In genomic region chr9:66067542-66067941, GRCm38 (mm10) we compare ENCODE assay signal across 7 mouse cellular contexts. TPM values are rescaled to one million over a fixed set of nuclear protein-coding genes. Genes with fewer than 3 reads are reported as not detected.
DNase-seq lines count a peak whose midpoint lies in the region; ATAC-seq and TF ChIP-seq lines count a peak whose summit lies in the region.

No protein-coding gene starts in this region.

- H3K36me3 ChIP-seq in embryonic facial prominence, embryonic 15.5 days: peaks cover 43% of the 10 kb centered on the region
- peaks cover 37% of the 10 kb centered on the region for H3K36me3 ChIP-seq in midbrain, postnatal 0 days (ENCODE audit: insufficient read depth, low read length)

- H3K4me2 ChIP-seq in embryonic facial prominence, embryonic 15.5 days (replicated peaks): no peak overlapping the region
- H3K4me2 ChIP-seq in midbrain, postnatal 0 days (ENCODE audit: low read depth, low read length, poor library complexity, severe bottlenecking): no peak overlapping the region

- no peak for DNase-seq in left cerebral cortex, adult 2 months (ENCODE audit: extremely low spot score in 1 of 2, low spot score in 2 of 2)
- no peak for DNase-seq in left cerebral cortex, adult 8-10 months (ENCODE audit: low spot score in 2 of 2)
- no peak for DNase-seq in Patski (ENCODE audit: low read depth, low spot score)
- peak; percentile 64 for DNase-seq in kidney, postnatal 14 days
- peak; percentile 61 for DNase-seq in midbrain, postnatal 0 days (ENCODE audit: low spot score)
- no peak for DNase-seq in cerebellum, adult 18-20 months

- in situ Hi-C loops in Patski (cut with MboI; ENCODE audit: low pct_unique_long_range_greater_than_20kb): no loop called here

- intact Hi-C loops in left cerebral cortex, adult 2 months (cut with DNase I): no loop called here

- peaks cover 14% of the 10 kb centered on the region for H3K4me1 ChIP-seq in embryonic facial prominence, embryonic 15.5 days
- H3K4me1 ChIP-seq in midbrain, postnatal 0 days (ENCODE audit: insufficient read depth, low read length): peaks cover 3% of the 10 kb centered on the region; the same call in 1 of the 2 replicates

- H3K9me3 ChIP-seq in embryonic facial prominence, embryonic 15.5 days (replicated peaks): no peaks in the 10 kb centered on the region
- H3K9me3 ChIP-seq in midbrain, postnatal 0 days (ENCODE audit: low read length): no peaks in the 10 kb centered on the region

- H3K27me3 ChIP-seq in Patski: peaks cover 14% of the 10 kb centered on the region
- H3K27me3 ChIP-seq in embryonic facial prominence, embryonic 15.5 days: peaks cover 34% of the 10 kb centered on the region
- no peaks in the 10 kb centered on the region for H3K27me3 ChIP-seq in midbrain, postnatal 0 days (ENCODE audit: insufficient read depth, low read length)

- TF ChIP-seq CTCF in left cerebral cortex, adult 2 months (IDR thresholded peaks at IDR 0.05): peak; percentile 57
- TF ChIP-seq CTCF in Patski (IDR thresholded peaks at IDR 0.05): no peak
- peak; percentile 70 for TF ChIP-seq CTCF in midbrain, postnatal 0 days (IDR thresholded peaks at IDR 0.05)

- POLR2A ChIA-PET in Patski (lab: Charles Lee): interaction anchor here (1.0 kb wide), 1 partner anchor 18 kb away, joined by 3 read pairs; no protein-coding TSS in a partner anchor

- H3K4me3 ChIP-seq in left cerebral cortex, adult 2 months: no peak overlapping the region
- no peak overlapping the region for H3K4me3 ChIP-seq in embryonic facial prominence, embryonic 15.5 days (replicated peaks)
- H3K4me3 ChIP-seq in midbrain, postnatal 0 days (ENCODE audit: low read depth, low read length): no peak overlapping the region

- H3K9ac ChIP-seq in embryonic facial prominence, embryonic 15.5 days: no peak overlapping the region
- H3K9ac ChIP-seq in midbrain, postnatal 0 days (replicated peaks; ENCODE audit: low read length, poor library complexity, severe bottlenecking): no peak overlapping the region

- ATAC-seq in Patski: peak; percentile 45
- peak; percentile 31 for ATAC-seq in embryonic facial prominence, embryonic 15.5 days (ENCODE audit: insufficient number of reproducible peaks, low FRiP score, low TSS enrichment, low read depth)
- no peak for ATAC-seq in midbrain, postnatal 0 days (ENCODE audit: low FRiP score)

- no peak overlapping the region for H3K27ac ChIP-seq in left cerebral cortex, adult 2 months
- H3K27ac ChIP-seq in embryonic facial prominence, embryonic 15.5 days (replicated peaks): no peak overlapping the region
- no peak overlapping the region for H3K27ac ChIP-seq in midbrain, postnatal 0 days (ENCODE audit: low read depth, low read length)

- 32% methylated on average over 5 of the region's 5 CpGs for WGBS in embryonic facial prominence, embryonic 15.5 days
- WGBS in midbrain, postnatal 0 days: 25% methylated on average over 5 of the region's 5 CpGs

- CTCF ChIA-PET in Patski (lab: Charles Lee): interaction anchor here (0.7 to 1.9 kb wide), 4 partner anchors 17 to 23 kb away, joined by 3 to 7 read pairs (median 3); no protein-coding TSS in a partner anchor

RNA-seq across cellular contexts. Expression of gene Snx22, which starts 2.0 kb away (rescaled TPM):
- 1 to 10 TPM; 3.5 to 3.9 TPM for total RNA-seq in left cerebral cortex, adult 2 months (2021)
- total RNA-seq in left cerebral cortex, adult 8-10 months (2022): 1 to 10 TPM; 4.3 to 6.0 (median 5.2) TPM
- 0.44 TPM for polyA plus RNA-seq in Patski (2021)
- 5.3 and 6.0 TPM in 2 replicates for polyA plus RNA-seq in embryonic facial prominence, embryonic 15.5 days (2015; fragmentation: Nextera tagmentation; extraction: Ambion mirVana)
- total RNA-seq in midbrain, postnatal 0 days (2014; rRNA removed): 6.7 and 7.4 TPM in 2 replicates
- polyA plus RNA-seq in midbrain, postnatal 0 days (2015; fragmentation: Nextera tagmentation; extraction: Ambion mirVana): 9.6 and 11.1 TPM in 2 replicates

RNA-seq across cellular contexts. Expression of gene Ppib, which starts 7.5 kb away (rescaled TPM):
- total RNA-seq in left cerebral cortex, adult 2 months (2021): 100 to 1,000 TPM; 161 to 170 TPM
- 100 to 1,000 TPM; 147 to 175 (median 159) TPM for total RNA-seq in left cerebral cortex, adult 8-10 months (2022)
- 715 TPM for polyA plus RNA-seq in Patski (2021)
- polyA plus RNA-seq in embryonic facial prominence, embryonic 15.5 days (2015; fragmentation: Nextera tagmentation; extraction: Ambion mirVana): 668 and 701 TPM in 2 replicates
- 209 and 255 TPM in 2 replicates for total RNA-seq in midbrain, postnatal 0 days (2014; rRNA removed)
- polyA plus RNA-seq in midbrain, postnatal 0 days (2015; fragmentation: Nextera tagmentation; extraction: Ambion mirVana): 339 and 341 TPM in 2 replicates

RNA-seq across cellular contexts. Expression of gene Snx1, which starts 58.8 kb away (rescaled TPM):
- 10 to 100 TPM; 71.8 to 74.8 TPM for total RNA-seq in left cerebral cortex, adult 2 months (2021)
- 10 to 100 TPM; 76.2 to 82.1 (median 79.1) TPM for total RNA-seq in left cerebral cortex, adult 8-10 months (2022)
- polyA plus RNA-seq in Patski (2021): 103 TPM
- 127 and 130 TPM in 2 replicates for polyA plus RNA-seq in embryonic facial prominence, embryonic 15.5 days (2015; fragmentation: Nextera tagmentation; extraction: Ambion mirVana)
- total RNA-seq in midbrain, postnatal 0 days (2014; rRNA removed): 42.3 and 47.1 TPM in 2 replicates
- 38.1 and 44.0 TPM in 2 replicates for polyA plus RNA-seq in midbrain, postnatal 0 days (2015; fragmentation: Nextera tagmentation; extraction: Ambion mirVana)

RNA-seq across cellular contexts. Expression of gene Ciao2a, which starts 58.9 kb away (rescaled TPM):
- 10 to 100 TPM; 27.6 to 28.7 TPM for total RNA-seq in left cerebral cortex, adult 2 months (2021)
- total RNA-seq in left cerebral cortex, adult 8-10 months (2022): 10 to 100 TPM; 25.7 to 26.7 (median 26.5) TPM
- polyA plus RNA-seq in Patski (2021): 94.8 TPM
- 128 and 129 TPM in 2 replicates for polyA plus RNA-seq in embryonic facial prominence, embryonic 15.5 days (2015; fragmentation: Nextera tagmentation; extraction: Ambion mirVana)
- total RNA-seq in midbrain, postnatal 0 days (2014; rRNA removed): 27.5 and 28.2 TPM in 2 replicates
- 62.1 and 65.7 TPM in 2 replicates for polyA plus RNA-seq in midbrain, postnatal 0 days (2015; fragmentation: Nextera tagmentation; extraction: Ambion mirVana)

Comparison
In these comparisons a context has a peak if more than half of its experiments do, and no peak if none do; other contexts are left out.
1. DNase-seq: peak in kidney, postnatal 14 days (single experiment) and midbrain, postnatal 0 days (single experiment); none in left cerebral cortex, adult 2 months (0 of 2), left cerebral cortex, adult 8-10 months (0 of 2), Patski (single experiment) and cerebellum, adult 18-20 months (0 of 2).